ENCODE assay signal across 7 mouse cellular contexts in genomic region chr8:111991278-111991677, GRCm38 (mm10). TPM values are rescaled to one million over a fixed set of nuclear protein-coding genes. Genes with fewer than 3 reads are reported as not detected.
A peak's percentile ranks its signal among the peaks of the same experiment; 100 is the strongest.
DNase-seq lines count a peak whose midpoint lies in the region; ATAC-seq and TF ChIP-seq lines count a peak whose summit lies in the region.

No protein-coding gene starts in this region.

- H3K4me1 ChIP-seq in megakaryocyte, embryonic 14.5 days = peaks cover 24% of the 10 kb centered on the region
- peaks cover 6% of the 10 kb centered on the region for H3K4me1 ChIP-seq in forebrain, embryonic 12.5 days
- peaks cover 7% of the 10 kb centered on the region; the same call in 1 of the 2 replicates for H3K4me1 ChIP-seq in limb, embryonic 15.5 days
- no peaks in the 10 kb centered on the region for H3K4me1 ChIP-seq in stomach, postnatal 0 days (replicated peaks; ENCODE audit: control insufficient read depth, insufficient read depth)

- peaks cover 68% of the 10 kb centered on the region for H3K36me3 ChIP-seq in megakaryocyte, embryonic 14.5 days (replicated peaks; ENCODE audit: low read length)
- H3K36me3 ChIP-seq in forebrain, embryonic 12.5 days (replicated peaks) = peaks cover 61% of the 10 kb centered on the region
- peaks cover 54% of the 10 kb centered on the region for H3K36me3 ChIP-seq in limb, embryonic 15.5 days
- peaks cover 26% of the 10 kb centered on the region for H3K36me3 ChIP-seq in stomach, postnatal 0 days (ENCODE audit: control insufficient read depth, insufficient read depth, low read length)

- no peak for TF ChIP-seq CTCF in stomach, postnatal 0 days (IDR thresholded peaks at IDR 0.05; ENCODE audit: low read depth)

- H3K4me3 ChIP-seq in megakaryocyte, embryonic 14.5 days (replicated peaks) = peak overlapping the region; percentile 96
- H3K4me3 ChIP-seq in forebrain, embryonic 12.5 days (replicated peaks) = peak overlapping the region; percentile 79
- H3K4me3 ChIP-seq in limb, embryonic 15.5 days = peak overlapping the region; percentile 81
- peak overlapping the region; percentile 73 for H3K4me3 ChIP-seq in stomach, postnatal 0 days (ENCODE audit: low read depth, low read length)

- H3K27ac ChIP-seq in forebrain, embryonic 12.5 days = no peak overlapping the region
- no peak overlapping the region for H3K27ac ChIP-seq in limb, embryonic 15.5 days
- H3K27ac ChIP-seq in stomach, postnatal 0 days (replicated peaks) = no peak overlapping the region

- no peaks in the 10 kb centered on the region for H3K27me3 ChIP-seq in megakaryocyte, embryonic 14.5 days (replicated peaks)
- no peaks in the 10 kb centered on the region for H3K27me3 ChIP-seq in forebrain, embryonic 12.5 days
- H3K27me3 ChIP-seq in limb, embryonic 15.5 days = no peaks in the 10 kb centered on the region
- no peaks in the 10 kb centered on the region for H3K27me3 ChIP-seq in stomach, postnatal 0 days (ENCODE audit: control insufficient read depth, insufficient read depth, low read length)

- TF ChIP-seq EP300 in stomach, postnatal 0 days (optimal IDR thresholded peaks at IDR 0.05) = no peak

- DNase-seq in stomach, postnatal 0 days (ENCODE audit: low spot score) = no peak
- no peak for DNase-seq in cerebellum, adult 11-12 months
- no peak for DNase-seq in adrenal gland, adult 8-10 months

- no peaks in the 10 kb centered on the region for H3K9me3 ChIP-seq in megakaryocyte, embryonic 14.5 days
- no peaks in the 10 kb centered on the region for H3K9me3 ChIP-seq in forebrain, embryonic 12.5 days
- no peaks in the 10 kb centered on the region for H3K9me3 ChIP-seq in limb, embryonic 15.5 days
- H3K9me3 ChIP-seq in stomach, postnatal 0 days (ENCODE audit: control insufficient read depth, low read length) = no peaks in the 10 kb centered on the region

- H3K9ac ChIP-seq in forebrain, embryonic 12.5 days = peak overlapping the region; percentile 75; the same call in 1 of the 2 replicates
- peak overlapping the region; percentile 72; the same call in 1 of the 2 replicates for H3K9ac ChIP-seq in limb, embryonic 15.5 days
- peak overlapping the region; percentile 79 for H3K9ac ChIP-seq in stomach, postnatal 0 days (ENCODE audit: low read length)

- peak overlapping the region; percentile 72 for H3K4me2 ChIP-seq in forebrain, embryonic 12.5 days
- H3K4me2 ChIP-seq in limb, embryonic 15.5 days = peak overlapping the region; percentile 62
- H3K4me2 ChIP-seq in stomach, postnatal 0 days (replicated peaks; ENCODE audit: low read depth) = peak overlapping the region; percentile 94

- 67% methylated on average over 8 of the region's 8 CpGs for WGBS in forebrain, embryonic 12.5 days
- WGBS in limb, embryonic 15.5 days = 63% methylated on average over 8 of the region's 8 CpGs
- 49% methylated on average over 8 of the region's 8 CpGs for WGBS in stomach, postnatal 0 days

- no peak for ATAC-seq in megakaryocyte, adult 5-6 weeks (ENCODE audit: poor library complexity, severe bottlenecking)
- no peak for ATAC-seq in forebrain, embryonic 12.5 days (ENCODE audit: low FRiP score)
- no peak for ATAC-seq in limb, embryonic 15.5 days (ENCODE audit: insufficient number of reproducible peaks, low FRiP score, low TSS enrichment, low read depth)
- ATAC-seq in stomach, postnatal 0 days (ENCODE audit: low FRiP score, low TSS enrichment) = no peak

RNA-seq across cellular contexts. Expression of gene Adat1, which starts 0.8 kb away (rescaled TPM):
- 0.40 and 1.5 TPM in 2 replicates for polyA plus RNA-seq in megakaryocyte, embryonic 14.5 days (2012; ENCODE audit: insufficient read depth, low replicate concordance)
- 0.83 and 1.1 TPM in 2 replicates for total RNA-seq in megakaryocyte, adult 5-6 weeks (2015)
- total RNA-seq in megakaryocyte, adult 5-6 weeks (2017) = 1.5 and 1.7 TPM in 2 replicates
- polyA plus RNA-seq in forebrain, embryonic 12.5 days (2016; fragmentation: Nextera tagmentation; extraction: Ambion mirVana) = 12.6 and 13.0 TPM in 2 replicates
- polyA plus RNA-seq in limb, embryonic 15.5 days (2015; fragmentation: Nextera tagmentation; extraction: Ambion mirVana) = 8.1 and 9.4 TPM in 2 replicates
- polyA plus RNA-seq in stomach, postnatal 0 days (2015; fragmentation: Nextera tagmentation; extraction: Ambion mirVana) = 2.5 TPM in 2 replicates
- total RNA-seq in adrenal gland, adult 8-10 months (2022) = 1 to 10 TPM; 4.4 to 6.1 (median 5.6) TPM

RNA-seq across cellular contexts. Expression of gene Kars, which starts 19.8 kb away (rescaled TPM):
- polyA plus RNA-seq in megakaryocyte, embryonic 14.5 days (2012; ENCODE audit: insufficient read depth, low replicate concordance) = 11.0 and 50.0 TPM in 2 replicates
- total RNA-seq in megakaryocyte, adult 5-6 weeks (2015) = 42.1 and 50.9 TPM in 2 replicates
- total RNA-seq in megakaryocyte, adult 5-6 weeks (2017) = 73.4 and 79.0 TPM in 2 replicates
- 210 and 225 TPM in 2 replicates for polyA plus RNA-seq in forebrain, embryonic 12.5 days (2016; fragmentation: Nextera tagmentation; extraction: Ambion mirVana)
- polyA plus RNA-seq in limb, embryonic 15.5 days (2015; fragmentation: Nextera tagmentation; extraction: Ambion mirVana) = 172 and 178 TPM in 2 replicates
- polyA plus RNA-seq in stomach, postnatal 0 days (2015; fragmentation: Nextera tagmentation; extraction: Ambion mirVana) = 96.0 and 96.5 TPM in 2 replicates
- 100 to 1,000 TPM; 101 to 113 (median 106) TPM for total RNA-seq in adrenal gland, adult 8-10 months (2022)

RNA-seq across cellular contexts. Expression of gene Terf2ip, which starts 19.9 kb away (rescaled TPM):
- polyA plus RNA-seq in megakaryocyte, embryonic 14.5 days (2012; ENCODE audit: insufficient read depth, low replicate concordance) = 5.7 and 9.6 TPM in 2 replicates
- 9.4 and 11.9 TPM in 2 replicates for total RNA-seq in megakaryocyte, adult 5-6 weeks (2015)
- 11.4 and 13.3 TPM in 2 replicates for total RNA-seq in megakaryocyte, adult 5-6 weeks (2017)
- 37.0 and 38.7 TPM in 2 replicates for polyA plus RNA-seq in forebrain, embryonic 12.5 days (2016; fragmentation: Nextera tagmentation; extraction: Ambion mirVana)
- polyA plus RNA-seq in limb, embryonic 15.5 days (2015; fragmentation: Nextera tagmentation; extraction: Ambion mirVana) = 22.7 and 23.2 TPM in 2 replicates
- polyA plus RNA-seq in stomach, postnatal 0 days (2015; fragmentation: Nextera tagmentation; extraction: Ambion mirVana) = 10.2 and 11.2 TPM in 2 replicates
- 10 to 100 TPM; 23.5 to 26.6 (median 24.4) TPM for total RNA-seq in adrenal gland, adult 8-10 months (2022)

RNA-seq across cellular contexts. Expression of gene Gm6793, which starts 23.6 kb away (rescaled TPM):
- polyA plus RNA-seq in megakaryocyte, embryonic 14.5 days (2012; ENCODE audit: insufficient read depth, low replicate concordance) = 0.46 TPM in 1 of 2 replicates, not detected in the other
- 0.41 and 1.9 TPM in 2 replicates for total RNA-seq in megakaryocyte, adult 5-6 weeks (2015)
- 0.07 and 0.20 TPM in 2 replicates for total RNA-seq in megakaryocyte, adult 5-6 weeks (2017)
- polyA plus RNA-seq in forebrain, embryonic 12.5 days (2016; fragmentation: Nextera tagmentation; extraction: Ambion mirVana) = 0.74 and 0.88 TPM in 2 replicates
- polyA plus RNA-seq in limb, embryonic 15.5 days (2015; fragmentation: Nextera tagmentation; extraction: Ambion mirVana) = 0.43 and 0.47 TPM in 2 replicates
- polyA plus RNA-seq in stomach, postnatal 0 days (2015; fragmentation: Nextera tagmentation; extraction: Ambion mirVana) = 0.23 and 0.28 TPM in 2 replicates
- total RNA-seq in adrenal gland, adult 8-10 months (2022) = under 1 TPM in 2 of 4 experiments, not detected in 2; 0.25 to 0.46 TPM

RNA-seq across cellular contexts. Expression of gene Gabarapl2, which starts 50.8 kb away (rescaled TPM):
- 9.3 TPM in 1 of 2 replicates, not detected in the other for polyA plus RNA-seq in megakaryocyte, embryonic 14.5 days (2012; ENCODE audit: insufficient read depth, low replicate concordance)
- total RNA-seq in megakaryocyte, adult 5-6 weeks (2015) = 69.8 and 82.1 TPM in 2 replicates
- total RNA-seq in megakaryocyte, adult 5-6 weeks (2017) = 46.0 and 55.7 TPM in 2 replicates
- 336 and 356 TPM in 2 replicates for polyA plus RNA-seq in forebrain, embryonic 12.5 days (2016; fragmentation: Nextera tagmentation; extraction: Ambion mirVana)
- polyA plus RNA-seq in limb, embryonic 15.5 days (2015; fragmentation: Nextera tagmentation; extraction: Ambion mirVana) = 165 and 166 TPM in 2 replicates
- polyA plus RNA-seq in stomach, postnatal 0 days (2015; fragmentation: Nextera tagmentation; extraction: Ambion mirVana) = 290 and 292 TPM in 2 replicates
- 100 to 1,000 TPM; 168 to 223 (median 188) TPM for total RNA-seq in adrenal gland, adult 8-10 months (2022)
